Mouse (Mus musculus) bone marrow, adult 2 months (tissue): ENCODE results near the gene Kcnq5.

Experiments
- CTCF ChIP-seq: fragments of 200-500 bp; IDR thresholded peaks from 2 replicates; pipeline ENCODE4 v1.5.1; 2011; ENCODE audit warnings: low read length, control low read depth; ENCODE audit not compliant: control insufficient read depth, insufficient read depth
- POLR2A ChIP-seq: fragments of 200-500 bp; IDR thresholded peaks from 2 replicates; pipeline ENCODE4 v1.6.1; 2011; ENCODE audit warnings: low read depth, mild to moderate bottlenecking, control low read depth, low read length, borderline replicate concordance; ENCODE audit not compliant: control insufficient read depth

GRCm38 (mm10) chr1:21803751-21804476 is 157.8 kb downstream of the Kcnq5 start:
- no peak for TF ChIP-seq CTCF
- TF ChIP-seq POLR2A, result no peak
